Mouse (Mus musculus) inflammation-experienced regulatory T-cells, adult 6 months (primary cell): ENCODE measurements around the gene Plcd4. TPM values are rescaled to one million over a fixed set of nuclear protein-coding genes. Genes with fewer than 3 reads are reported as not detected.
"Not testable (repeated sequence)": the region's sequence is repeated elsewhere in the genome, so short reads cannot be mapped to it uniquely, and the experiment has no call there.

Experiments
- ATAC-seq: one replicate; pipeline ENCODE4 v1.8.0; 2017
- polyA plus RNA-seq, 3 experiments: library from polyadenylated mRNA; unstranded; fragments of 100-300 nt; shearing (Covaris generic); gene quantifications; one replicate each; pipeline ENCODE4 v1.2.1; 2017

The Plcd4 gene
- polyA plus RNA-seq = 1 to 10 TPM; 1.1 to 5.6 (median 2.5) TPM

DNA sequence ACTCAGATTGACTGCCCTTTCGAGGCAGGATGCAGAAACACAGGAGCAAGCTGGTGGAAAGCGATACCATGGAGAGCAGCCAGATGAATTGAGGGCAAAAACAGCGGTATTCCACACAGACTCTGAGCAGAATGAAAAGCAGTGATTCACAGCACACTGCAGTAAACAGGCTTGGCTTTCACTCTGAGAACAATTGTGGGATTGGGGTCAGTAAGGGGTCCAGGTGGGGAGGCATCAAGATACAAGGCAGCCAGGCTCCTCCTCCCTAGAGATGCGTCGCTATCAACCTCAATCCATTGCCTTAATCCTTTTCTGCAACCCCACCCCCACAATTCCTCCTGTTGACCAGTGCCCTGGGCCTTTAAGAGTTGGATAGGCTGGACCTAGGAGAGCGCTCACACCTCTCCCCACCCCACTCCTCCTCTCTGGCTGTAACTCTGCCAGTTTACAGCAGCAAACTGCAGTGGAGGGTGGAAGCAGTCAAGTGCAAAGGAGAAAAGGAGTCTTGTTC is at the start of gene Plcd4:
Gene Plcd4 (plus strand): TSS at position 438 of the 511 bp plus-strand sequence.
- ATAC-seq = no peak

DNA sequence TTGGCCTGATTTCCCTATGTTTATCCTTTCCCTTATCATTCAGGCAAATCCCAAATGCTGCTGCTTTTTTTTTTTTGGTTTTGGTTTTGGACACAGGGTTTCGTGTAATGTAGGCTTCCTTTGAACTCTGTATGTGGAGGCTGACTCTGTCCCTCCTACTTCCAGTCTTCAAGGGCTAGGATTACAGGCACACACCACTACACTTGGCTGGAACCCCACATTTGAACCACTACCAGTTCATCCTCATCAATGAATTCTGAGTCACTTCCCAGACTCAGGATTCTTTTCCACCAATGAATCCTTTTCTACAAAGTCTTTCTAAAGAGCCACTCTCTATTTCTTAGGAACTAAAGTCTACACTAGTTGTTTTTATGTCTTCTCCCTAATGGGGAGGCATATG is 41.6 kb upstream of the Plcd4 start:
- ATAC-seq = no peak

DNA sequence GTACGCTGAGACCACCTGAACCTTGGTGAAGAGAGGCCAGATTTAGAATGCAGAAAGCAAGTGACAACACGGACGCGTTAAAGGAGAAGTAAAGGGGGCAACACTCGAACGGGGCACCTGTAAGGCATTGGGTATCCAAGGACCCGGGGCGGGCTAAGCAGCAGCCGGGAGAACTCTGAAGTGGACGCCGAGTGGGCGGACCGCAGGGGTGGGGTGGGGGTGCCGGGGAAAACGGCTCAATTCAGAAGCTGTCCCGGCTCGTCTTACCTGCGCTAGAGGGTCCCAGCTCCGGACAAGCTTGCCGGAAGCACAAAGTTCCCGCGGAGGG is 37.3 kb upstream of the Plcd4 start:
- ATAC-seq = no peak

DNA sequence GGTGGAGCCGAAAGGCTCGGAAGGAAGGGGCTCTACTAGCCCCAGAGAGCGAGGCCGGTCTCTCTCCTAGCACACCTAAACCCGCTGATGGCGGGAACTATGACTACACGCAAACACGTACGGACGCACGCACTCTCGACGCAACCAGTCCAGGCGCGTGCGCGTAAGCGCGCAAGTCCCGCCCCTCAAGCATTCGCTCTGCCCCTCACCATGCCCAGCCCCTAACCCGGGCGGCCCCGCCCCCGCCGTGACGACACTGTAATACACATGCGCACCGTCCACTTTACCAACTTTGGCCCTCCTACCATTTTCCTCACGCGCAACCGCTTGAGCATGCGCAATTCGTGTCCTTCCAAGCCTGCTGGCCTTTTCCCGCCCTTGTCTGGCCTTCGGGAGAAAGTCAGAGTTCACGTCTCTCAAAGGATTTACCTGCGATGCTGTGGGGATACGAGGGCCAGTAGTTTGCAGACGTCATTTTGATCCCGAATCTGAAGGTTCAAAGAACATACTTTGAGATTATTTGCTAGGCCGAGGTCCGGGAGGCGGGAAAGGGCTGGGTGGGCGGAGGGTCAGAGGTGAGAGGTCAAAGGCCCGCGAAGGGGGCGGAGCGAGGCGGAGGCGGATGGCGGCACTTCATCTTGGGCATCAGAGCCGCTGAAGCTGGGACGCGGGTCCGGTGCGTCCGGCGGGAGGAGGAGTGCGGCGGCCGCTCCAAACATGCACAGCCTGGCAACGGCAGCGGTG is 36.8 kb upstream of the Plcd4 start, which contains the start of gene Cnot9:
Gene Cnot9 (plus strand): TSS at position 338 of the 744 bp plus-strand sequence.
- ATAC-seq = peak; percentile 98

DNA sequence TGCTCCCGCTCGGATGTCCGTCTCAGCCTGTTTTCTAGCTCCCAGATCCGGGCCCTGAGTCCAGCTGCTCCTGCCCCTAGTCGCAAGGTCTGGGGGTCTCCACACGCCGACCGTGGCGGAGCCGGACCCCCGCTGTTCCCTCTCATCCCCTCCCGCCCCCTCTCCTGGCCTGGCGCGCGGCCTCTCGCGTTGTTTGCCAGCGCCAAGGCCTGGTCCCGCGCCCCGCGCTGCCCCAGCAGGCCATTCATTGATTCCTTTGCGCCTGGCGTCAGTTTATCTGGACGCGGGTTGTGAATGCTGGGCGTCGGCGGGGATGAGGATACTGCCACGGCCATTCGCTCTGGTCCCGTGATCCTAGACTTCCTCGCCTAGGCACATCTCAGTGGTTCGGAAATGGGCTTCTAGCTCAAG is 36.2 kb upstream of the Plcd4 start:
- no peak for ATAC-seq

DNA sequence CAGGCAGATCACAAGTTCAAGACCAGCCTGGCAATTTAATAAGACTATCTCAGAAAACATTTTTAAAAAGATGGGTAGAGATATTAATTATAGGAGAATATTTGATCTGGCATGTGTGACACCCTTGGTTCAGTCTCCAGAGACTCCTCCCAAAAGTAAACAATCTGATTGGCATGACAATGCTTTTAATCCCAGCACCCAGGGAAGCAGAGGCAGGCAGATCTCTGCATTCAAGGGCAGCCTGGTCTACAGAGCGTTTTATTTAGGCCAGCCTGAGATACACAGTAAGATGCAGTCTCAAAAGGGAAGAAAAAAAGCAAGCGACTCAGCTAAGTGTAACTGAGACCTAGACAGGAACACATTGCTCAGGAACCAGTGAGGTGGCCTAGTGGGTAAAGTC is 34.9 kb upstream of the Plcd4 start:
- ATAC-seq = no peak

DNA sequence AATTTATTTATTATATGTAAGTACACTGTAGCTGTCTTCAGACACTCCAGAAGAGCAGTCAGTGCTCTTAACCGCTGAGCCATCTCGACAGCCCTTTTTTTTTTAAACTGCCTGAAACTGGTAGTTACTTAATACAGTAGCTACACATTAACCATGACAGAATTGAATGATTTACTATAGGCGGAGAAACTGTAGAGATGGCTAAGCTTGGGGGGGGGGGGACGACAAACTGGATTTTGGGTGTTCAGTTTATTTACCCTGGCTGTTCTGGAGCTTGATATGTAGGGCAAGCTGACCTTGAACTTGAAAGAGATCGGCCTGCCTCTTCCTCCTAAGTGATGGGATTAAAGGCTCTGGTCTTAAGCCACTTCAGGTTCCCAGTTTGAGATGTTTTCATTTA is 31.4 kb upstream of the Plcd4 start:
- no peak for ATAC-seq

DNA sequence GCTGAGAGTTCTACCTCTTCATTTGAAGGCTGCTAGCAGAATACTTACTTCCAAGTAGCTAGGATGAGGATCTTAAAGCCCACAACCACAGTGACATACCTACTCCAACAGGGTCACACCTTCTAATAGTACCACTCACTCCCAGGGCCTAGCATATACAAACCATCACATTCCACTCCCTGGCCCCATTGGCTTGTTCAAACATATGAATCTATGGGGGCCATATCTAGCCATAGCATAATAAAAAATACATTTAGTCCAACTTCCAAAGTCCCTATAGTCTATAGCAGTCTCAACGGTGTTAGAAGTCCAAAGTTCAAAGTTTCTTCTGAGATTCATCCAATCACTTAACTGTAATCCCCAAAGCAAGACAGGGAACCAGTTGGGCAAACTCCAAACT is 29.7 kb upstream of the Plcd4 start:
- ATAC-seq = not testable (repeated sequence)

DNA sequence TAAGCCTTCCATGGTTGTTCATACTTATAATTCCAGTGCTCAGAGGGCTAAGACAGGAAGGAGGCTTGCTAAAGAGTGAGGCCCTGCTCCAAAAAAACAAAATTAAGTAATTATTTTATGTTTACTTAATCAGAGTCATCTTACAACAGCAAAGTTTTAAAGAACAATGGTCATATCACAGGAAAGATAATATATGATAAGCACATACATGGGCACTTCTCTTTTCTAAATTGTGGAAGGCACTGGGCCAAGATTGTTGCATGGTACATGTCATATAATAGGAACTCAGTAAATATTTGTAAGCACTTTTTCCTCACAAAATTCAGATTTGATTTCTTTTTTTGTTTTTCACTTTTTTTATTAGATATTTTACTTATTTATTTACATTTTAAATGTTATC is 22.8 kb upstream of the Plcd4 start:
- ATAC-seq = no peak

DNA sequence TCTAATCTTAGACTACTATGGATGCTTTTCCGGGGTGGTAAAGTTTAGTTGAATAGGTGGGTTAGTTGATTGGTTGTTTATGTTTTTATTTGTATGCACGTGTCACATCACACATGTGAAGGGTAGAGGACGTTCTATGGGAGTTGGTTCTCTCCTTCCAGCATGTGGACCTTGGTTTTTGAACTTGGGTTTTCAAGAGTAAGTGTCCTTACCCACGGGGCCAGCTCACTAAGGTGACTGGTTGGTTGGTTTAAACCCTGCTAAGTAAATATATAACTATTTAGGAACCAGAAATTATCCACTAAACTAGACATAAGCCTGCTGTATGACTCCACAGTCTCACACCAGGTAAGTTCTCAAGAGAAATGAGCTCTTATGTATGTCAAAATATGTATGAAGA is 17.9 kb upstream of the Plcd4 start:
- ATAC-seq = no peak

DNA sequence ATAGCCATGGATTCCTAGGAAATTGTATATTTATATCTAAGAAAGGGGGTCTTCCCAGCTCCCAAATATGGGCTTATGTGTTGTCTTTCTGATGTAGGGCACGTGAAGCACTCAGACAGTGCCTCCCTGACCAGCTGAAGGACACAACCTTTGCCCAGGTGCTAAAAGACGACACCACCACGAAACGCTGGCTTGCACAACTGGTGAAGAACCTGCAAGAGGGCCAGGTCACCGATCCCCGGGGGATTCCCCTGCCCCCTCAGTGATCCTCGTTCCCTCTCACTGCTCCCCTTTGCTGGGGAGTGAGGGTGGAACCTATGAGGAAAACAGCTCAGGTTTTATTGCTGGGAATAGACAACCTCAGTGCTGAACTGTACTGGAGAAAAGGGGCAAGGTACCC is 14.1 kb upstream of the Plcd4 start:
- no peak for ATAC-seq

DNA sequence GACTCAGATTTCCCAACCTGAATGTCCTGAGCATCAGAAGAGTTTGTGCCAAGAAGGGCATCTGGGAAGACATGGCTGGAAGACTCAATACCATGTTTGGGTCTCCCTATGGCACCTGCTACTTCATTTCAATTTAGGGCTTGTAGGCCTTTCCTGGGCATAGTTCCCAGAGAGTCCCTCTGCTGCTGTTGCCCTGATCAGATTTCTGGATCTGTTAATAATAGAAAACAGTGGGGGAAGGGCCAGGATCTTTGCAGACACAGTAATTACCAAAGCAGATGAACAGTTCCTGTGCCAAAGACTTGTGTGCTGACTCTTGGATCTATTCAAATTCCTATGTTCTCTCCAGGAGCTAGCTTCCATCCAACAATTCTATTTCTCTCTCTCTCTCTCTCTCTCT is 4.0 kb upstream of the Plcd4 start:
- ATAC-seq = no peak

DNA sequence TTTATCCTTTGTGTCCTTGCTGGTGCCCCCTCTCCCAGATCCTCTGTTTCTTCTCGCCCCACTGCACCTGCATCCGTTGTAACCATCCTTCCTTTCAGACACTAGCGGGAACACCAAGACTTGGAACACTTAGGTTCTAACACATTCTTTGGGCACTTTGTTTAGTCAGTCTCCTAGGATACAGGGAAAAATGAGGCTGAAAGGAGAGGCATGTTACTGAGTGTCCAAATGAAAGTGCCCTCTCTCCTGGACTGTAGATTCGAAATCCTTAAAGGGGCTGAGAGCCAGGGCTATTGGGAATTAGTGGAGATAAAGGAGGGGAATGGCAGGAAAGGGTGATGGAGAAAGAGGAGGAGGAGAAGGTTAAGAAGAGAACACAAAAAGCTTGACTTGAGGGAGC is 1.5 kb downstream of the Plcd4 start, which contains the start of gene Usp37:
Gene Usp37 (minus strand): TSS at position 101 of the 400 bp plus-strand sequence.
- no peak for ATAC-seq

DNA sequence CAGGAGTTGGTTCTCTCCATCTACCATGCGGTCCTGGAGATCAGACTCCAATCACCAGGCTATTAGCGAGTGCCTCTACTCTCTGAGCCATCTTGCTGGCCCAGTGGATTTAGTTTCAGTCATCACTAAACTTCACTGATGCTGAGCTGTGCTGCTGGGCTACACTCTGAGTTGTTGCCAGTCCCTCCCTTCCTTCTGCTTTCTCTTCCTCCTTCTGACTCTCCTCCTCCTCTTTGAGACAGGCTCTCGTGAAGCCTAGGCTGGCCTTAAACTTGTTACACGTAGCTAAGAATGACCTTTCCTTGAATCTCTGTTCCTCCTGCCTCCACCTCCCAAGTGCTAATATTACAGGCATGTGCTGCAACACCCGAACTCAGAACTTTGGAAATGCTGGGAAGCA is 16.4 kb downstream of the Plcd4 start:
- ATAC-seq = no peak

DNA sequence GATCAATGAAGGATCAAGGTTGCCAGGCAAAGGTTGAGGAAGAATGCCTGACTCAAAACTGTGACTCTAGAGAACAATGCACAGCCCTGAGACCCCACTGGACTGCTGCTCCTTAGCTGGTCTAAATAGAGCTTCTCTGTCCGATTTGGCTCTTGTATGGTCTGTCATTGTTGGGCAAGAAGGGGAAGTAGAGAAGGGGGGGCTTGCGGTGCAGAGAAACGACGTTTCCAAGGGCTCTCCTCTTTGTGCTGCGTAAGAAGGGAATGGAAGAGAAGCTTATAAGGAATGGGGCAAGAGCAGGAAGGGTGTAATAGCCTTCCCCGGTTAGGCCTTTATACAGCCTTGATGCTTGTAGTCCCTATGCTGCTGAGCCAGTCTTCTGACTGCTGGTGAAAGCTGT is 23.1 kb downstream of the Plcd4 start:
- ATAC-seq = no peak

DNA sequence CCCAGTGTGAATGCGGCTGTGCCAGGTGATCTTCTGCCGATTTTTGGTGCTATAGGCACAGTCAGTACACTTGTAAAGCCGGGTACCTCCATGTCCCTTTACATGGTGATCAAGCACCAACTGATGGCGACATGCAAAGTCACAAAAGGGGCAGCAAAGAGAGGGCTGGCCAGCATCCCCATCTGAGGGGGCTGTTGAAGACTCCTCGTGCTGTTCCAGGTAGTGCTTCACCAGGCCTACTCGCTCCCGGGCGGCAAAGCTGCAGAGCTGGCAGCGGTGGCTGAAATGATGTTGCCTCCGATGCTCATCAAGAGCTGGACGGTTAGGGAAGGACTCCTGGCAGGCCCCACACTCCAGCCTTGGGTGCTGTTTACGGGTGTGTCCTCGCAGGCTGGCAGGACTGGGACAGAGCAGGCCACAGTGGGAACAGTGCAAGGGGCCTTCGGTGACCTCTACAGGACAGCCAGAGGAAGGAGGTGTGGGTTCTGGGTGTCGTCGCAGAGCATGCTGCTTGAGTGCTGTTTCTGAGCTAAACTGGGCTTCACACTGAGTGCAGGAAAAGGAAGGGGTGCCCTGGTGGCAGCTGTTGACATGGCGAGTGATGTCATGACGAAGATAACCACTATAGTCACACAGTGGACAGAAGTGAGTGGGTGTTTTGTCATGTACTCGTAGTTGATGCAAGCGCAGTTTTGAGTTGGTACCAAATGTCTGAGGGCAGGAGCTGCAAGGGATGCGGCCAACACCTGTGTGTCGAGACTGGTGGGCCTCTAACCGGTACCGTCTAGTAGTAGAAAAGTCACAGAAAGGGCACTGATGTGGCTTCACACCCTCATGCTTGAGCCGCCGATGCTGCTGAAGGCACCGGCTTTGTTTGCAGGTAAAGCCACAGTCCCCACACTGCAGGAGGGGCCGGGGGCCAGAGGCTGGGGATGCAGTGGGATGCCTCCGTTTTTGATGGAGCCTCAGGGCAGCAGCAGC is 27.3 kb downstream of the Plcd4 start:
- no peak for ATAC-seq

DNA sequence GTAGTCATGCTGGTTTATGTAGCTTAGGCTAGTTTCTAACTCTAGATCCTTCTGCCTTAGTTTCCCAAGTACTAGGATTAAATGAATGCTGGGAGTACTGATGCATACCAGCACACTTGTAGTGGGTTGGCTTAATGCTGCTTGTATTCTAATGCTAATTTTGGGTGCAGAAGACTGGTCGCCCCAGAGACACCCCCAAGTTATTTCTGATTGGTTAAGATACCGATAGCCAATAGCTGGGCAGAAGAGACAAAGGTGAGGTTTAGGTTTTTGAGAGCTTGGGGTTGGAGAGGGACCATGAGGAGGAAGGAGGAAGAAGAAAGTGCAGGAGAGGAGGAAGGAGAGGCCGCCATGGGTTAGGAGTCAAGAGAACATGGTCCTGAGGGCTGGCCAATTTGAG is 39.9 kb downstream of the Plcd4 start:
- no peak for ATAC-seq

DNA sequence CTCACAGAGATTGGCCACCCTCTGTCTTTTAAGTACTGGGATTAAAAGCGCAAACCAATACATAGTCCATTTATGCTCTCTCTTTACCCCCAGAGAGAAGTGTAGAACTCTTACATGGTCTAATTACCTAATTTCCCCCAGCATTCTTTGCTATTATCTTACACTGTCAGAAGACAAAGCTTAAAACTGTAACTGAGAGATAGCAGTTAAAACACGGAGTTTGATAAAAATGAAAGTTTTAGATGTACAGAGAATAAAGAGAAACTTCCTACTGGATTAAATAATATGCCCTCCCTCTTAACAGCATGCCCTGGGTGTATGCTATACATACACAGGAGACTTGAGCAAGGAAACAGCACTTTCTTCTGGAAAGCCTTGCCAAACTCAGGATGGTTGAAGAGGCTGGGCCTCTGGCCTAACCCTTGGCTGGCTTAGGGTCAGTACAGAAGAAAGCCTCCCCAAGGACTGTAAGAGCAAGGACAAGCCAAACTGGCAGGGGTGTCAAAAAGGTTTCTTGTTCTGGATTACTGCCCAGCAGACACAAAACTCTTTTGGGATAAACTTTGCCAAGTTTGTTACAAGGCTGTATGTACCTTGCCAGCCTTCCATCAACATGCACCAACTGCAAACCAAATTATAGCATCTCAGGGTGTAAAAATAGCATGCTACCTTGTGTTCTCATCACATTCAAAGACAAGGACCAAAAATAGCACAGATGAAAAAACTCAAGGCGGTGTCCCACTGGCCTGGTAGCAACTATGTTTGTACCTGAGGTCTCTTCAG is 42.1 kb downstream of the Plcd4 start:
- ATAC-seq = no peak

DNA sequence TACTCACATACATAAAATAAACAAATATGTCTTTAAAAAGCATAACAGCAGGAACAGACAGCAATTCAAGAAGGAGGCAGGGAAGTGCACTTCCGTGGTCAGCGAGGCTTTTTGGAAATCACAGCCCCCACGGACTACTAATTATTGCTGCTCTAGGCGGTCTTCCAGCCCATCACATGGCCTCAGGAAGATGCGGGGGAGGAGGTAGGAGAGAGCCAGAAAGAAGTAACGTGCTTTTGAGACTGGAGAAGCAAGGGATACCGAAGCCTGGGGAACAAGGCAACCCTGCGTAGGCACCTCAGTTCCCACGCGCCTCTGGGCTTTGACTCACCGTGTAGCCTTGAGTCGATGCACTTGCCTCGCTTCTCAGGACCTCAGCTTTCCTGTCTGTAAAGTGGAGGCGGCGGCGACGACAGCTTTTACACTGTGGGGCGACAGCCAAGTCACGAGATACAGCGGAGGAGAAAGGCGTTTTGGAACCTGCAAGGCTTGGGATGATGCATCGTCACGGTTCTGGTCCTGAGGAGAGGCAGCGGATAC is 44.6 kb downstream of the Plcd4 start:
- ATAC-seq = no peak

DNA sequence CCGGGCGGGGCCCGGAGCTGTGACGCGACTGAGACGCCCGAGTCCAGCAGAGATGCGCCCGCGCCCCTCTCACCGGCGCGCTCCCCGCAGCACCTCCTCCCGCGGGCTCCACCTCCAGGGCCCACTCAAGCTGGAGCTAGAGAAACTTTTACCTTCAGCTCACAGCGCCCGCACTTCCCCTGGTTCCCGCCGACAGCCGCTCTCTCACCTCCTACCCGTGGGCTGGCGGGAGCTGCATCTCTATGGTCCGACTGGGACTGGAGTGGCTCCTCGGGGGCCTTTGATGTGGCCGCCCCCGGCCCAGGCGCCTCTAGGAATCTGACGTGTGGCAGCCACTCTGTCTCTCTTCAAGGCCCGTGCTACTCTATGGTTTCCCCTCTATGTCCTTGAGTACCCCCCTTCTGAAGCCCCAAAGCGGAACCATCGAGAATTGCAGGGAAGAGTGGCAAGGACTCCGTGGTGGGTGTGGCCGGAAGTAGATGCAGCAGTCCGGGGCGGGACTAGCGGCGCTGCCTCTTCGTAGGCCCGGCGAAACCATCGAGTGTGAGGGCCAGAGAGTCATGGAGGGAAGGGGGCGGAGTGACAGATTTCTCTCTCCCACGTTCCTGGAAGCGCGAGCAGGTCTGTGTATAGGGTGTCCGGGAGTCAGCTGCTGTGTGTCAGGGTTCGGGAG is 45.2 kb downstream of the Plcd4 start, which contains the start of the genes Zfp142 and Bcs1l:
Gene Zfp142 (minus strand): TSS at position 474 of the 673 bp plus-strand sequence.
Gene Bcs1l (plus strand): TSS at position 517 of the 673 bp plus-strand sequence.
- peak; percentile 91 for ATAC-seq

DNA sequence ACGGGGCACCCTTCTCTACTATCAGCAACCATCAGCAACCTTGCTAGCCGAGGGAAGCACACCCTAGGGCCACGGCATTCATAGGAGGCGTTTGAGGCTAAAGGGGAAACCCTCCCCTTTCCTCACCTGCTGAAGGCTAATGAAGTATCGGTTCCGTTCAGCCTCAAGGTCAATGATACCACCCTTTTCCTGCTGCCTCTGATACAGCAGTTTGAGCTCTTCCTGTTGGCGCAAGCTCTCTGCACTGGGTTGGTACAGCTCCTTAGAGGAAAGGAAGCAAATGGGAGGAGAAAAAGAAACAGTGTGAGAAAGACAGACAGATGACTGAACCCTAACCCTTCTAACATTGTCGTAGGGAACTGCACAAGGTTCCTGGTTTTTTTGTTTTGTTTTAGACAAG is 51.7 kb downstream of the Plcd4 start:
- ATAC-seq = no peak
